Mouse (Mus musculus): ENCODE data around the gene Iltifb.
"Not testable (repeated sequence)": the region's sequence is repeated elsewhere in the genome, so short reads cannot be mapped to it uniquely, and the experiment has no call there.

- TF ChIP-seq CTCF (IDR thresholded peaks at IDR 0.05; ENCODE audit: extremely low read depth, insufficient read length, insufficient replicate concordance, low read depth, low read length); POLR2A (IDR thresholded peaks at IDR 0.05; ENCODE audit: low read depth, low read length): not testable (repeated sequence)
Observed at GRCm38 (mm10) chr10:118258388-118258787, 36.5 kb downstream of the Iltifb start, which contains the start of gene Gm32802.
